Mouse (Mus musculus) lung, adult 2 months (tissue): ENCODE measurements around the gene Faap20.

Source experiments
- CTCF ChIP-seq: fragments of 200-500 bp; IDR thresholded peaks from 2 replicates; pipeline ENCODE4 v1.5.1; 2011; ENCODE audit warnings: mild to moderate bottlenecking, low read length, control low read depth; ENCODE audit not compliant: insufficient read depth
- POLR2A ChIP-seq: fragments of 200-500 bp; IDR thresholded peaks from 2 replicates; pipeline ENCODE4 v1.6.1; 2011; ENCODE audit warnings: low read depth, mild to moderate bottlenecking, control low read depth, low read length, borderline replicate concordance; ENCODE audit errors: extremely low read depth

DNA sequence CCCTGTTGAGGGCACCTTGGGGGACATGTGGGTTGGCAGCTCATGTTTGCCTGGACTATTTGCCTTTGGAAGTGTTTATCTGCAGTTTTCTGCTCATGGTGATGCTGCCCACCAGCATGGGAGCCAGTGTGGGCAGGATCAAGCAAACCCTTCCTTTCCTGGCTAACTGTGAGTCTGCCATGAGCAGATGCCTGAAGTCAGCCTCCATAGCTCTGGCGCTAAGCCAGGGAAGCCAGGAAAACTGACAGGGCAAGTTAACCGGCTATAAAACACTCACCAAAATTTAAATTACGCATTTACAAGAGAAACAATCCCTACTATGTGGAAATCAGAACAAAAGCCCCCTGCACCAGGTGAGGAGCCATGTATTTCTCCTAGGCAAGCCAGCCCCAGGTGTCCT is 25.2 kb downstream of the Faap20 start:
- no peak for TF ChIP-seq CTCF
- no peak for TF ChIP-seq POLR2A
